Mouse (Mus musculus) G1E (cell line): ENCODE measurements around the gene Sult1c2.

ENCODE experiments used
- CTCF ChIP-seq: IDR thresholded peaks from 2 replicates; pipeline ENCODE4 v1.5.1; 2012; ENCODE audit warnings: low read depth, low read length, inconsistent platforms, mixed read lengths
- POLR2AphosphoS5 ChIP-seq: IDR thresholded peaks from 2 replicates; pipeline ENCODE4 v1.6.1; 2012; ENCODE audit warnings: low read depth, low read length, inconsistent platforms; ENCODE audit not compliant: insufficient replicate concordance

DNA sequence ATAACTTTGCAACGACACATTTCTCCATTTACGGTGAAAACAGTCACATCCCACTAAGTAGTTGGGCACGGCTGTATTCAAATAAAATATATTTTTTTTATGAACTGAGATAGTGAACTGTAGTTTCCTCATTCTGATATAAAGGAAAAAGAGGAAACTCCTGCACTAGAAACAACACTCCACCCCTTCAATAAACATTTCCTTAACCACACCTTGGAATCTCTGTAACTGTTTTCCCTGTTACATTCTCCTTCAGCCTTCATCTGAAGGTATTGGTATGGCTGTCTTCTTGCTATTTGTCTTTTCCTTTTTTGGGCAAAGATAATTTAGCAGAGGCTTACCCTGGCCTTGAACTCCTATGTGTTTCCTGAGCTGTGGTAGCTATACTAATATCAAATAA, 8.9 kb upstream of the Sult1c2 start:
- TF ChIP-seq CTCF (no peak), POLR2AphosphoS5 (no peak)
